ENCODE assay signal across 25 mouse cellular contexts in genomic region chr8:110785366-110785765, GRCm38 (mm10). TPM values are rescaled to one million over a fixed set of nuclear protein-coding genes. Genes with fewer than 3 reads are reported as not detected.
DNase-seq lines count a peak whose midpoint lies in the region; ATAC-seq and TF ChIP-seq lines count a peak whose summit lies in the region.
"Had no signal": no experiment of that assay in that cellular context is flagged by ENCODE, and none has a peak within 500 bp of the region (broad histone marks: within the 10 kb centered on the region; RNA-seq: fewer than 3 reads in every experiment).

No protein-coding gene starts in this region.

- DNase-seq in 416B (ENCODE audit: low read depth) (peak; percentile 38), MN1 (ENCODE audit: low spot score) (no peak)
- DNase-seq in layer of hippocampus, adult 2 months (ENCODE audit: low spot score in 2 of 2) = no peak
- DNase-seq: adrenal gland, adult 8-10 months; adrenal gland, postnatal 14 days; adrenal gland, postnatal 36 days; cerebellum, adult 11-12 months; cerebellum, adult 2 months; cerebellum, adult 9-10 months; cerebellum, postnatal 14 days; cerebellum, postnatal 36 days; embryo, embryonic 11 days had no signal

- peak; percentile 47; the same call in 1 of the 2 replicates for ATAC-seq in megakaryocyte, adult 5-6 weeks (ENCODE audit: poor library complexity, severe bottlenecking)
- ATAC-seq in megakaryocyte progenitor cell, adult 5-6 weeks (replicated peaks; ENCODE audit: poor library complexity) = peak; percentile 66
- ATAC-seq in inflammation-experienced regulatory T-cells, adult 6 months = no peak
- ATAC-seq: activated CD4-positive, CD25-positive, alpha-beta regulatory T cell, adult 4 months; forebrain, embryonic 14.5 days; forebrain, embryonic 16.5 days; Patski had no signal

- TF ChIP-seq CTCF in layer of hippocampus, adult 2 months (conservative IDR thresholded peaks at IDR 0.05) = no peak

- H3K4me3 ChIP-seq in layer of hippocampus, adult 2 months = no peak overlapping the region
- H3K4me3 ChIP-seq: embryonic facial prominence, embryonic 13.5 days; embryonic facial prominence, embryonic 15.5 days; erythroblast, embryonic 14.5 days; forebrain, embryonic 10.5 days; forebrain, embryonic 12.5 days had no signal

- no peak overlapping the region for H3K27ac ChIP-seq in layer of hippocampus, adult 2 months
- H3K27ac ChIP-seq: embryonic facial prominence, embryonic 13.5 days; embryonic facial prominence, embryonic 15.5 days; forebrain, embryonic 10.5 days; forebrain, embryonic 12.5 days had no signal

RNA-seq across cellular contexts. Expression of gene Il34, which starts 20.4 kb away (rescaled TPM):
- total RNA-seq in megakaryocyte, adult 5-6 weeks (2015) = not detected in 2 replicates
- not detected in 2 replicates for total RNA-seq in megakaryocyte, adult 5-6 weeks (2017)
- not detected in 2 replicates for total RNA-seq in megakaryocyte progenitor cell, adult 5-6 weeks (2015)
- total RNA-seq in megakaryocyte progenitor cell, adult 5-6 weeks (2017) = not detected in 2 replicates
- 10 to 100 TPM; 64.7 to 71.5 TPM for total RNA-seq in layer of hippocampus, adult 2 months (2021)
- not detected for polyA plus RNA-seq in inflammation-experienced regulatory T-cells, adult 6 months (2017; shearing (Covaris generic))
- total RNA-seq: common myeloid progenitor, adult 5-6 weeks had no signal
- polyA plus RNA-seq: activated CD4-positive, CD25-positive, alpha-beta regulatory T cell, adult 4 months; erythroblast, embryonic 14.5 days had no signal

Comparison
In these comparisons a context has a peak if more than half of its experiments do, and no peak if none do; other contexts are left out.
1. RNA of gene Il34, which starts 20.4 kb away (total RNA-seq): 64.7 to 71.5 TPM in layer of hippocampus, adult 2 months; not detected in megakaryocyte, adult 5-6 weeks and not detected in megakaryocyte progenitor cell, adult 5-6 weeks; every median in the first group is over 10 times any median in the second.